Mouse (Mus musculus): ENCODE results near the gene Txndc9.
"Not testable (repeated sequence)": the region's sequence is repeated elsewhere in the genome, so short reads cannot be mapped to it uniquely, and the experiment has no call there.

Gene Txndc9

DNA sequence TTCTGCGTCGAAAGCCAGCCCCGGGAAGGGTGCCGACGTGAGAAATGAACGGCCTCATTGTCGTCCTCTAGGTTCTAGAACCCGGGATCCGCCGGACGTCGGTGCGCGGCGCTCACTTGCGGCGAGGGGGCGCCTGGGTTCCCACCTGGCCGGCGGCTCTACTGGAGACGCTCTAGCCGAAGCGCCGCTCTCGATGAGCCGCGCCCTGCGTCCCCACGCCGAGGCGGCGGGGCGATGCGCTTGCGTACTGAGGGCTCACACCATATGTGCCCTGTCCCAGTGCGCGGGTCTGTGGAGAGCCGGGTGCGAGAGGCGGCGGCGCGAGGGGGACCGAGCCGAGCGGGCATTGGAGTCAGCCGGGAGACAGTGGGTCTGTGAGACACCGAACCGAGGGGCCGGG, at the start of gene Txndc9, which contains the start of gene Eif5b:
TSS of gene Txndc9 (minus strand) at position 27 of the 400 bp plus-strand sequence.
TSS of gene Eif5b (plus strand) at position 144 of the 400 bp plus-strand sequence.
- DNase-seq (ENCODE audit: low spot score), result peak; percentile 96

GRCm38 (mm10) chr1:38038898-38039297, 41.2 kb upstream of the Txndc9 start:
- DNase-seq (ENCODE audit: low spot score), result no peak

GRCm38 (mm10) chr1:38037375-38037774, 39.7 kb upstream of the Txndc9 start:
- no peak for DNase-seq (ENCODE audit: low spot score)

DNA sequence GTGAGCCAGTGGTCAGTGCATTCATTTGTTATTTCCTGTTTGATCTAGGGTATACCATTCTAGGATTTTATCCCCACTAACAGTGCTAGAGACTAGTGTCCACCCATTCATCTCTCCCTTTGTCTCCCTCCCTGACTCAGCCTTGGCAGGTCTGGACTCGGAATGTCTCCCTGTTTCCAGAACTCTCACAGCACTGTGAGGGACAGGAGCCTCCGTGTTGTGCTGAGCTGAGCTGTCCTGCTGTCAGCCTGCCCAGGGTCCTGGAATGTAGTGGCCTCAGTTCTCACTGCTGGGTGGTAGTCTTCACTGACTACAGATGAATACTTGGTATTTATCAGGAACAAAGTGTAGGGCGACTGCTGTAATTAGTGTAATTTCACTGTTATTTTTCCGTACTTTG, 37.8 kb upstream of the Txndc9 start:
- no peak for DNase-seq (ENCODE audit: low spot score)

- DNase-seq (ENCODE audit: low spot score), result no peak
Observed at GRCm38 (mm10) chr1:38031391-38031790, 33.7 kb upstream of the Txndc9 start.

DNA sequence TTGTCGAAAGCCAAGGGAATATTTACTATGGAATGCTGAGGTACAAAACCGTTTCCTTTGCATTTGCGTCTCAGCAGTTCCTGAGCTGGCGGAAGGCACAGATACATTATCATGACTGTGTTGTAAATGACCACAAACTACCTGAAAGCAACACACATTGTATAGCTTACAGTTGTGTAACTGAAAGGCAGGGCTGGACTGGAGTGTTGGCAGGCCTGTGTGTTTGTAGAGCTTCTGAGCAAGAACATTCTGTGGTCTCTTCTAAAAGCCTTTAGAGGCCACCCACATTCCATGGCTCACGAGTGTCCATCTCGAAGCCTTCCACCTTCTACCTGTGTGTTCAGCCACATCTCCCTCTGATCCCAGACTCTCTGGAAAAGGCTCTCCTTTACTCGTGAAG, 29.6 kb upstream of the Txndc9 start:
- no peak for DNase-seq (ENCODE audit: low spot score)

GRCm38 (mm10) chr1:38014551-38015203, 17.0 kb upstream of the Txndc9 start:
- no peak for DNase-seq (ENCODE audit: low spot score)

- no peak for DNase-seq (ENCODE audit: low spot score)
Observed at GRCm38 (mm10) chr1:38012509-38012908, 14.8 kb upstream of the Txndc9 start.

DNA sequence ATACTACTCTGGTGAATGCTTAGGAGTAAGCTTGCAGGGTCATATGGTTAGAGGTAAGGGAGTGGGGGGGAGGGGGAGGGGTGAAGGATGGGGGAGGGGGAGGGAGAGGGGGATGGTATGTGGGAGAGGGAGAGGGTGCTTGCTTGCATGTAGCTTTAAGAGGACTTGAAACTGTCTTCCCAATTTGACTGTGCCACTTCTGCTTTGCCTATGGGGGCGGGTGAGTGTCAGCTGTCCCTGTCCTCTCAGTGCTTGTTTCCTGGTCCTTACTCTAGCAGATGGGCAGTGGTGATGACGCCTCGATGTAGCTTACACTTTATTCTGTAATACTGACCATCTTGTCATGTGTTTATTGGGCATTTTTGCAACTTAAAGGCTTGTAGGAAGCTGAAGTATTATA, 14.4 kb upstream of the Txndc9 start:
- no peak for DNase-seq (ENCODE audit: low spot score)

DNA sequence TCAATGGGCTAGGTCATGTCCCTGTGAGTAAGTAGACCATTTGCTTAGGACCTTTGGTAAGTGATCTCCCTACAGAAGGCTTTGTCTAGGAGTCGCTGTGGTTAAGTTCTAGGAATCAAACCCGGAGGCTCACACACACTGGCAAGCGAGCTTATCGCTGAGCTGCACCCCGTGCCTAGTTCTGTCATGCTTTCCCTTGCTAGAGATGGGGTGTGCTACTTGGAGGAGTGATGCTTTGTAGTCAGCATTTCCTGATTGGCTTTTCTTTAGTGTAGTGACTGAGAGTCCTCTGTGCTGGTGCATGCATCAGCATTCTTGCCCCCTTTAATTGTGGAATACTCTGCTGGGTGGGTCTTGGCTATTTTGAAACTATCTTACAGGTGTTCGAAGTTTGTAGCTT, 14.0 kb upstream of the Txndc9 start:
- DNase-seq (ENCODE audit: low spot score), result no peak

DNA sequence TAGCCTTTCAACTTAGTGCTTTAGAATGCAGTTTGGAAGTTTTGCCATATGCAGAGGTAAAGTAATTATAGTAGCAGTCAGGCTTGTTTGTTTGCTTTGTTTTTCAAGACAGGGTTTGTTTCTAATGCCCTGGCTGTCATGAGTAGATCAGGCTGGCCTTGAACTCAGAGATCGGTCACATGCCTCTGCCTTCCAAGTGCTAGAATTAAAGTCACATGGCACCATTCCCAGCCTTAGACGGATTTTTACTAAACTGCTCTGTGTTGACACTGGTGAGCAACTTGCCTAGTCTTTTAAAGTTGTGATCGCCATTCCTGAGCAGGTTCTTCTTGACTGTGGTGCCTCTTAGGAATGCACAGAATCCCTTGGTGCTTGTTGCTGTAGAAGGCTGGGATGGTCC, 9.0 kb upstream of the Txndc9 start:
- DNase-seq (ENCODE audit: low spot score), result no peak

GRCm38 (mm10) chr1:38003046-38003445, 5.4 kb upstream of the Txndc9 start:
- DNase-seq (ENCODE audit: low spot score), result no peak

GRCm38 (mm10) chr1:38001956-38002355, 4.3 kb upstream of the Txndc9 start:
- no peak for DNase-seq (ENCODE audit: low spot score)

GRCm38 (mm10) chr1:38000844-38001243, 3.2 kb upstream of the Txndc9 start:
- no peak for DNase-seq (ENCODE audit: low spot score)

GRCm38 (mm10) chr1:37999552-37999951, 1.9 kb upstream of the Txndc9 start:
- DNase-seq (ENCODE audit: low spot score), result no peak

DNA sequence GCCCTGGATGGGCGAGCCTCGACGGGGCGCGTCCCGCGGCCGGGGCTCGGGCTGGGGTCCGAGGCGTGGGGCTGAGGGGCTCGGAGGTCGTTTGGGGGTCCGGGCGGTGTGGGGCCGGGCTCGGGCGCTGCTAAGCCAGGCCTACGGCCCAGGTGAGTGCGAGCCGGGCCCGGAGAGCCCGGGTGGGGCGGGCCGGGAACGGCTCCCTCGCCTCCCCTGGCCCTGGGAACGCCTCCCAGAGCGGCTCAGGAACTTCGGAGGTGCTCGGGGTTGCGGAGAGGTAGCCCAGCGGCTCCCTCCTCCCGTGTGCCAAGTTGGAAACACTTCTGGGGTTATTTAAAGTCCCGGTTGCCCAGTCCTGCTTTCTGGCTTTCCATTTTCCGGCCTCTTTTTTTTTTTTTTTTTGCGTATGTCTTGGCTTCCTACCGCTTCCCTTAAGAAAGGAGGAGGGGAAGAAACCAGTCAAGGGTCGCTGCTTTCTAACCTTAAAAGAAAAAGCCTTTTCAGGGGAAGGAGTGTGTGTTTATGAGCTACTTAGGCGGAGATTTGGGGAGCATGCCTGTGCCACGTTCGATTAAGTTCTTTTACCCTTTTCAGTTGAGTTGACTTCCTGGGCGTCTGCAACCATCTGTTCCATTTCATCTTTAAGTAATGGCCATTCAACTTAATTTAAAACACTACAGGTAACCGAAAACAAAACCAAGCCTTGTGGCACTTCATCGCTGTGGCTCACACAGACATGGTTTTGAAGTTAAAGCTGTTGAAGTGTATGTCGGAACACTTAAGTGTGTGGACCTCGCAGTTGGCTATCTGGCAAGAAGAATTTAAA, 892 bp upstream of the Txndc9 start:
- no peak for DNase-seq (ENCODE audit: low spot score)

DNA sequence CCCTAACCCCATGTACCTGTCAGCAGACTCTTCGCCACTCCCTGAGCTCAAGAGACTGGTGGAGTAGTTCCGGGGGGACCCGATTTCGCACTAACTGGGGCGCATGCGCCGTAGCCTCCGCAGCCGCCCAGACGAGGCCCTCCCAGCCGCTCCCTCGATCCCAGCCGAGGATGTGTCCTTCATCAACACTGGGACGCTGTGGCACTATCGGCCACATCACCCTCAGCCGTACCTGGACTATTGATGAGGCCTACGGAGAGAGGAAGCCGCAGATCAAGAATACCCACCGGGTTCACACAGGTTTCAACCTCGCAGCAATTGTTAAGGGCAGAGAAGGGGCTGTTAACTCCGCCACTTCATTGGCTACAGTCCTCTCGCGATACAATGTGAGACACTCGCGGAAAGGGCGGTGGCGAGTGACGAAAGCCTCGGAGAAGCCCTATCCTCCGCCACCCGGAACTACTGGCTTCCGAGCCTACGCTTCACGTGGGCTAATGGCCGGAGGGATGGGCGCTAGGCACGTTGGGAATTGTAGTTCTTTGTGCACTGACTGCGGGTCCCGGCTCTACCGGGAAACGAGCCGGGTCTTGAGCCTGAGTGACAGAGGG, 712 bp downstream of the Txndc9 start:
- DNase-seq (ENCODE audit: low spot score), result peak; percentile 98

- no peak for DNase-seq (ENCODE audit: low spot score)
Observed at GRCm38 (mm10) chr1:37996226-37996625, 1.5 kb downstream of the Txndc9 start.

GRCm38 (mm10) chr1:37987856-37988255, 9.8 kb downstream of the Txndc9 start:
- DNase-seq (ENCODE audit: low spot score), result no peak

GRCm38 (mm10) chr1:37985764-37986323, 11.8 kb downstream of the Txndc9 start:
- DNase-seq (ENCODE audit: low spot score), result peak; percentile 21

DNA sequence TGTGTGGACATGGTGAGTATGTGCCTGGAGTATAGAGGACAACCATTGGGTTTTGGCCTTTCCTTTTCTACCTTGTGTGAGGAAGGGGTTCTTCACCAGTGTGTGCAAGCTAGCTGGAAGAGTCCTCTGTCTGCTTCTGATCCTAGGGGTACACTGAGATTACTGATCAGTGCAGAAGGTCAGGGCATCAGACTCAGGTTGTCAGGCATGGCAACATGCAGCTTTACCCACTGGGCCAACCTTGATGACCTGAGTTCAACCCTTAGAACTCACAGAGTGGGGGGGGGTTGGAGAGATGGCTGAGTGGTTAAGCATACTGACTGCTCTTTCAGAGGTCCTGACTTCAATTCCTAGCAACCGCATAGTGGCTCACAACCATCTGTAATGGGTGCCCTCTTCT, 13.4 kb downstream of the Txndc9 start:
- no peak for DNase-seq (ENCODE audit: low spot score)

DNA sequence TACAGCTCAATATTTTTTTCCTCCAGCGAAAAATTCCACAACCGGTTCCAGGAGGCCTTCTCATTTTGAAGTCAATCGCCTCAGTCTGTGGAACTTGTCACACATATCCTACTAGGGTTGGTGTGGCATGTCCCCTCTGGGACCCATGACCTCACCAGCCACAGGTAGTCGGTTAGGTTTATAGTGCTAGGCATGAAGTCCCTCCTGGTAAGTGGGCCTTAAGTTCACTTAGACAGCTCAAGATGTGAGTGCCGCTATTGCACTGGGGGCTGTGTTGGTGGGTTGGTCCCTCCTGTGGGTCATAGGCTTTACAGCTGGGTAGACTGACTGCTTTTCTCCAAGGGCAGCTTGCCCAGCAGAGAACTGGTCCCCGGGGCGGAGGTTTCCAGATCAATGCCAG, 20.4 kb downstream of the Txndc9 start:
- DNase-seq (ENCODE audit: low spot score), result no peak

DNA sequence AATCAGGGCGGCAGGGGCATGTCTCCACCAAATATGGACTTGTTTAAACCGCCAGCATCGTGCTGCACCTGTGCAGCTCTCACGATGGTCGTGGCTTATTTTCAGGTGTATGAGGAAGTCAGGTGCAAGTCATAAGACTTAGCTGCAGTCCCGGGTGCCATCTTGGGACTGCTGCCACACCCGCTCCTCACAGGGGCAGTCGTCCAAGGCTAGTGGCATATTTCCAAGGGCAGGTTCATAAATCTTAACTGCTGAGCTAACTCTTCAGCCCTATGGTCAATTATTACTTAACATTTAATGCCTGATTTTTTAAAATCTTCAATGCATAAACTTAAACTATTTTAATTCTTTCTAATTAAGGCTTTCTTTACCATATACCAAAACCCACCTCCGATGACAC, 21.0 kb downstream of the Txndc9 start:
- not testable (repeated sequence) for DNase-seq (ENCODE audit: low spot score)

All from testis, postnatal 14 days (tissue).